Mouse (Mus musculus) adrenal gland, postnatal 25 days (tissue): Measurements from ENCODE around the gene Rab12. TPM values are rescaled to one million over a fixed set of nuclear protein-coding genes. Genes with fewer than 3 reads are reported as not detected.
A peak's percentile ranks its signal among the peaks of the same experiment; 100 is the strongest.

ENCODE experiments used
- DNase-seq: peaks from one replicate; pipeline ENCODE4 v3.0.0; 2021; ENCODE audit warnings: mixed read lengths
- total RNA-seq: library from RNA; stranded (reverse); gene quantifications from 2 replicates; pipeline ENCODE4 v1.2.3, GENCODE M21; 2021

The Rab12 gene
- total RNA-seq, 1 experiment from 2014 or later = 98.9 TPM

DNA sequence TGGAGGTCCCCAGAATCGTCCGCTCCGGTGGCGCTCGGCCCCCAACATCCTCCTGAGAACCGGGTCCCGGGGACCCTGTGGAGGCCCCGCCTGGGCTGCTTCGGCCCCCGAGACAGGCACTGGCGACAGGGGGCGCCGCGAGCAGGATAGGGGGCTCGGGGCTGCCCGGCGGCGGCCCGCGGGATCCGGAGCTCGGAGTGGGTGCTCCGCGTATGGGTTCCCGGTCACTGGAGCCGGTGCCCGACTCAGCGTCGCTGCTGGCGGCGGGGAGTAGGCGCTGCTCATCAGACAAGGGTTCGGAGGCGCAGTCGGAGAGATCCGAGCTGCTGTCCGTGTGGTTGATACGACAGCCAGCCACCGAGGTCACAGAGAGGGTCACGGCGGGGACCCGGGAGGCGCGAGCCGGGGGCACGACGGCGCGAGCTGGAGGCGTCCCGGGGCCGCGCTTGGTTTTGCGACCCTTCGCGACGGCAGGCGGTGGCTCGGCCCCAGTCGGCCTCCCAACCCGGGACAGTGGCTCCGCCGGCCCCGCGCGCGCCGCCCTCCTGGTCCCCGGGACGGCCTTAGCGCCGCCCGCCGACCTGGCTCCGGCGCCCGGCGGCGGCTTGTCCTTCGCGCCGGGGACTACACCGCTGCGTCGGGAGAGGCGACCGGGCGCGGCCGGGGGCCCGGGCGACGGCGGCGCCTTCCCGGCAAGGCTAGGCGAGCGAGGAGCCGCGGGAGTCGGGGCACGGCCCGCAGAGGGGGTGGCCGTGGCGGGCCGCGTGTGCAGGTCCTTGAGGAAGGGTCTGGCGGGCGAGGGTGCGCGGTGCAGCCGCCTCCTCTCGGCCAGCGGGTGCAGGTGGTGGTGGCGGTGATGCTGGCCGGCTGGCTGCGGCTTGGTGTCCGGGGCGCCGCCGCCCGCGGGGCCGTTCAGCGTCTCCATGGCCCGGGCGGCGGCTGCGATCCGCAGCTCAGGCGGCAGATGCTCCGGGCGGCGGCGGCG lies 70.8 kb downstream of the Rab12 start:
- peak; percentile 69 for DNase-seq

DNA sequence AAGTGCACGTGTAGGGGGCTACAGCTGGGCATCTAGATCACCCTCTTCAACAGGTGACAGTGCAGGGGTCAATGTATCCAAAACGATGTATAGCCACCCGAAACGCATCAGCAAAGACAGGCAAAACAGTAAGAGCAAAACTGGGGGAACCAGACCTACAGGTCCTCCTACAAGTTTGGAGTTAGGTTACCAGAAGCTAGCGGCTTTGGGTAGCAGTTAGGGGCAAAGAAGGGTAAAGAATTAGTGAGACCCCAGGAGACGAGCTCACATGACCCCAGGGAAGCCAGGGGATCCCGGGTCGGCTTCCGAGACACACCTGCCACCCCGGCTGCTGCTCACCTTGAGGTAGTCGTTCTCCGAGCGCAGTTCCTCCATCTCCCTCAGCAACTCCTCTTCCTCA lies 71.6 kb downstream of the Rab12 start:
- no peak for DNase-seq

DNA sequence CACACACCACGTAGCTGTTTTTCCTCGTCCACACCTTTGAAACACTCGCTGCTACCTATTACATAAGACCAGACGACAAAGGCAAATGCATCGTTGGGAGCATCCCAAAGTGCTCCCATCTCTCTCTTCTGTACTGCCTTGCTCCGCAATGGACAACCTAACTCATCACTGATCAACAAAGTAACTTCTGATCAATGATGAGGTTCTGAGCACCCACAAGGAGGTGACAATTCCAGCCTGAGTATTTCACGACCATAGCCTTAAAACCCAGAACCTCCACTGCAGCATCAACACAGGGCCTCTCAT lies 72.6 kb downstream of the Rab12 start:
- no peak for DNase-seq

DNA sequence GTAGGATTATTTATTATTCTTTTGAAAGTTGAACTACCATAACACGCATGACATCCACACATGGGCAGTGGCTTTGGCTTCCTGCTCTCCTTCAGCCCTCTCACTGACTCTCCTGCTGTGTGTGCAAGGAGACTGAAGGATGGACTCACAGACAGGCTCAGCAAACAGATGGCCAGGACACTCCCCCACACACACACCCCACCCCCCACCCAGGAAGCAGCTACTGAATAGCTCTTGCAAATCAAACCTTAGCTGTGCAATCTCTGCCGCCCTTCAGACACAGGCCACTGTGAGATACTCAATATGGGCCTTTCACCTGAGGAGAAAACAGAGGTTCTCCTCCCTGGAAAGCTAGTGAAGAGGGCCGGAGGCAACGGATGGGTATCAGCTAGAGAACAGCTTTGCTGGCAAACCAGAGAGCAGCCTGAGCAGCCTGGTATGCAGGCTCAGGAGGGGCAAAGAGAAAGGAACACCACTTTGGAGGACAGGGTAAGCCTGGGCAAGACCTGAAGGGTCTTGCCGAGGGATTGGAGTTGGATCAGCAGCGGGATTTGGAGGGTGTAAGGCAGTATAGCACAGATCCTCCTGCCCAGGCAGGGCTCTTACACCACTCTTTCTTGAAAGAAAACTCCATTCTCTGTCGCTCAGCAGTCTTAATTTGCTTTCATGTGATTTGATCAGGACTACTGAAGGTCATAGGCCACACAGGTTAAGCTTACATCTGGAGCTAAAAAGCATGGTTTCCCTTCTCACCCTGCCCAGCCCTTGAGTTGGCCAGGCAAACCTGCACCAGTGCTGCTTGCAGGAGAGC lies 73.1 kb downstream of the Rab12 start:
- no peak for DNase-seq

Other genes starting within 250 kb of the Rab12 start
- gene Mtcl1, start 70.0 kb downstream of the Rab12 start, total RNA-seq = 13.4 and 14.7 TPM in 2 replicates
- not detected in 2 replicates for gene Themis3, start 74.9 kb upstream of the Rab12 start, total RNA-seq